Mouse (Mus musculus) liver, embryonic 12.5 days (tissue): ENCODE data around the gene Ccdc180. TPM values are rescaled to one million over a fixed set of nuclear protein-coding genes. Genes with fewer than 3 reads are reported as not detected.

Experiments used
- ATAC-seq: fragments of 200-750 bp; cut with Nextera tagmentation; 2 replicates; pipeline ENCODE4 v1.8.0; 2017; ENCODE audit warnings: moderate number of reproducible peaks, mild to moderate bottlenecking, moderate library complexity
- H3K27ac ChIP-seq: fragments of 300-500 bp; sonication (generic); 2 replicates; pipeline ENCODE4 v1.5.1; 2016; ENCODE audit warnings: mild to moderate bottlenecking
- H3K27me3 ChIP-seq: fragments of 300-500 bp; sonication (generic); replicated peaks from 2 replicates; pipeline ENCODE4 v1.6.1; 2016; ENCODE audit warnings: mild to moderate bottlenecking, moderate library complexity
- H3K36me3 ChIP-seq: fragments of 300-500 bp; sonication (generic); 2 replicates; pipeline ENCODE4 v1.6.1; 2016; ENCODE audit warnings: mild to moderate bottlenecking, moderate library complexity
- H3K4me1 ChIP-seq: fragments of 300-500 bp; sonication (generic); 2 replicates; pipeline ENCODE4 v1.6.1; 2016
- H3K4me2 ChIP-seq: fragments of 300-500 bp; sonication (generic); 2 replicates; pipeline ENCODE4 v1.6.1; 2016; ENCODE audit warnings: mild to moderate bottlenecking, moderate library complexity
- H3K4me3 ChIP-seq: fragments of 300-500 bp; sonication (generic); 2 replicates; pipeline ENCODE4 v1.5.1; 2016; ENCODE audit warnings: mild to moderate bottlenecking, moderate library complexity
- H3K9ac ChIP-seq: fragments of 300-500 bp; sonication (generic); 2 replicates; pipeline ENCODE4 v1.6.1; 2016; ENCODE audit warnings: mild to moderate bottlenecking, moderate library complexity
- H3K9me3 ChIP-seq: fragments of 300-500 bp; sonication (generic); replicated peaks from 2 replicates; pipeline ENCODE4 v1.6.1; 2016; ENCODE audit warnings: mild to moderate bottlenecking, moderate library complexity
- WGBS: fragments of 180-500 bp; shearing (Covaris S2); methylation state at CpG from one replicate; pipeline ENCODE4 v1.1.7; 2016; ENCODE audit not compliant: insufficient replicate concordance; 5-methylcytosine and 5-hydroxymethylcytosine counted together
- polyA plus RNA-seq: library from polyadenylated mRNA; unstranded; fragments of >200 nt; fragmentation: Nextera tagmentation; extraction: Ambion mirVana; gene quantifications from 2 replicates; pipeline ENCODE4 v1.2.1, GENCODE M21; 2016

The Ccdc180 gene
- polyA plus RNA-seq, 1 experiment from 2014 or later = 0.13 TPM

DNA sequence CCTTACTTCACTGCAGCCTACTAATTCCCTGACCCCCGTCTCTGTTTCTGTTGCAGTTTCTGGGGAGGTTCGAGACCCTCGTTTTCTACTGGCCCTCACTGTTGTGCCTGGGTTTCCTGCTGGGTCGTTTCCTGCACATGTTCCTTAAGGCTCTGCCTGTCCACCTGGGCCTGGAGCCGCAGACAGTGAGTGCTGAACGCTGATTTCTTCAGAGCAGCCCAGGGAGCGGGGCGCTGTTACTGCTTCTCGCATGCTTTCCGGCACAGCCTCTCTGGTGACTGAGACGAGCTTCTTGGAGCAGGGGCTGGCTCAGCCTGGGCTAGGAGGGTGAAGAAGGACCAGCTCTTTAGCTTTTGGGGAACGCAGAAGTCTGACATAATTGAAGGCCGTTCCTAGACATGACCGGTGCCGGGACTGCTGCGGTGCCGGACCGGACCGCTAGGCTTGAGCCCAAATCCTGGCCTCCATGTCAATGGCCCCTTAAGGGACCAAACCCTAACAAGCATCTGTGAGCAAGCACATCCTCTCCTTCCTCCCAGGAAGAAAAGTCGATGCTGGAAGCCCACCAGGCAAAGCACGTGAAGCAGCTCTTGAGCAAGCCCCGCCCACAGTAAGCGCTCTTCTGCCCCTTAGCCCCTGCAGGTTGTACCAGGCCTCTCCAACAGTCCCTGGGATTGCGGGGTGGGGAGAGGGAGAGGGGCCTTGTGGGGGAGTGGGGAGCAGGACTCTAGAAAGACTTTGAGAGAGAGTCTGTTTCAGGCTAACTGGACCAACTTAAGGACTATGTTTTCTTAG lies 20.9 kb upstream of the Ccdc180 start:
- 28% methylated on average over 24 of the region's 24 CpGs for WGBS
- Histone ChIP-seq H3K4me3 (no peak overlapping the region), H3K4me2 (no peak overlapping the region)

DNA sequence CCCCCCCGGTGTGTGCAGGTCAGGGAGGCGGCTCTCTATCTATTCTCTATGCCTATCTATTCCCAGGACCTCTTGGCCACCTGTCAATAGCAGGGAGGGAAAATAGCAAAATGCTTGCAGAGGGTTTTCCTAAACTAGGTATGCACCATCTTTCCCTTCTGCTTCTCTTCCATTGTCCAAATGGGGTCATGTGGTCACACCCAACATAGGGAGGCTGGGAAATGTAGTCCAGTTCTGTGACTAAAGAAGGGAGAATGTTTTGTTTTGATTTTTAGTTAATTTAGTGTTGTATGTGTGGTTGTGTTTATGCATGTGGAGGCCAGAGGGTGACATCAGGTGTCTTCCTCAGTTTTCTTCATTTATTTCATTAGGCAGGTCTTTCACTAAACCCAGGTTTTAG lies 18.0 kb upstream of the Ccdc180 start:
- Histone ChIP-seq H3K27me3 (0 out of 2 replicates have a peak, but pooled peaks cover 10% of the 10 kb centered on the region), H3K9ac (no peak overlapping the region), H3K36me3 (peaks cover 11% of the 10 kb centered on the region; the same call in 1 of the 2 replicates), H3K4me3 (no peak overlapping the region), H3K27ac (no peak overlapping the region), H3K4me2 (no peak overlapping the region), H3K9me3 (peaks cover 7% of the 10 kb centered on the region; the same call in 1 of the 2 replicates), H3K4me1 (no peaks in the 10 kb centered on the region)
- ATAC-seq = no peak
- WGBS = 67% methylated on average over 2 of the region's 2 CpGs

More for the DNA sequence above, 20.9 kb upstream of the Ccdc180 start:
- Histone ChIP-seq H3K9me3 (no peaks in the 10 kb centered on the region), H3K9ac (no peak overlapping the region), H3K27ac (no peak overlapping the region), H3K4me1 (no peaks in the 10 kb centered on the region), H3K36me3 (no peaks in the 10 kb centered on the region), H3K27me3 (0 out of 2 replicates have a peak, but pooled peaks cover 10% of the 10 kb centered on the region)
- no peak for ATAC-seq

DNA sequence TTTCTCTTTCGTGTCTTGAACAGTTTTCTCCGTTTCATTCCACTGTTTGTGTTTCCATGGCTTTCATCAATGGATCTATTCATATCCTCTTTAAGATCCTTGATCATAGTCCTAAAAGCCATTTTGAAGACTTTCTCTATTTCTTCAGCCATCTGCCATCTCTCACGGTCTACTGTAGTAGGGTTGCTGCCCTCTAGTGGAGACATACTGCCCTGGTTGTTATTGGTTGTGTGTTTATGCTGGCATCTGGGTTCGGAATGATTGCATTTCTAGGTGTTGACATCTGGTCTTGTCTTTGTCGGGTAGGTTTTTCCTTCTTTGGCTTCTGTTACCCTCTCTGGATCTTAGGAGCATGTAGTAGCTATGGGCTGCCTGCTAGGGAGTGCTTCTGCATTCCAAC lies 11.2 kb upstream of the Ccdc180 start:
- H3K4me1 ChIP-seq = 0 out of 2 replicates have a peak, but pooled peaks cover 5% of the 10 kb centered on the region
- 39% methylated on average over 5 of the region's 5 CpGs for WGBS
- H3K27me3 ChIP-seq = no peaks in the 10 kb centered on the region
- H3K27ac ChIP-seq = no peak overlapping the region
- peaks cover 7% of the 10 kb centered on the region; the same call in 1 of the 2 replicates for H3K9me3 ChIP-seq
- H3K4me2 ChIP-seq = no peak overlapping the region
- no peak overlapping the region for H3K4me3 ChIP-seq
- ATAC-seq = no peak
- no peak overlapping the region for H3K9ac ChIP-seq
- peaks cover 11% of the 10 kb centered on the region; the same call in 1 of the 2 replicates for H3K36me3 ChIP-seq

DNA sequence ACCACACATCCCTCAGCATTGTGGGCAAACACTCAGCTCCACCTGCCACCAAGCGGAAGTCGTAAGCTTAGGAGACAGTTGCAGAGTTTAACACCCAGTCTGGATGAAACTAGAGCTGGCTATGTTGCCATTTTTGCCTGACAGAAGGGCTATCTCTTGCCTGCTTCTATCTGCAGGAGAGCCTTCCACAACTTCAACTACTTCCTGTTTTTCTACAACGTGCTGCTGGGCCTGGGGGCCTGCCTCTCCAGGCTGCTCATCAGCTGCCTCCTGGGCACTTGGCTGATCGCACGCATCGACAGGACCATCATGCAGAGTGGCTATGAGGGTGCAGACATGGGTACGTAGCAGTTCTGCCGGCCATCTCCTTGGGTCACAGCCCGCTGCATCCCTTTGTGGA lies 7.6 kb upstream of the Ccdc180 start:
- 51% methylated on average over 9 of the region's 9 CpGs for WGBS
- H3K36me3 ChIP-seq = no peaks in the 10 kb centered on the region
- H3K4me2 ChIP-seq = no peak overlapping the region
- no peaks in the 10 kb centered on the region for H3K27me3 ChIP-seq
- no peaks in the 10 kb centered on the region for H3K9me3 ChIP-seq
- H3K4me1 ChIP-seq = 0 out of 2 replicates have a peak, but pooled peaks cover 5% of the 10 kb centered on the region
- H3K9ac ChIP-seq = no peak overlapping the region
- H3K4me3 ChIP-seq = no peak overlapping the region
- ATAC-seq = no peak
- no peak overlapping the region for H3K27ac ChIP-seq

DNA sequence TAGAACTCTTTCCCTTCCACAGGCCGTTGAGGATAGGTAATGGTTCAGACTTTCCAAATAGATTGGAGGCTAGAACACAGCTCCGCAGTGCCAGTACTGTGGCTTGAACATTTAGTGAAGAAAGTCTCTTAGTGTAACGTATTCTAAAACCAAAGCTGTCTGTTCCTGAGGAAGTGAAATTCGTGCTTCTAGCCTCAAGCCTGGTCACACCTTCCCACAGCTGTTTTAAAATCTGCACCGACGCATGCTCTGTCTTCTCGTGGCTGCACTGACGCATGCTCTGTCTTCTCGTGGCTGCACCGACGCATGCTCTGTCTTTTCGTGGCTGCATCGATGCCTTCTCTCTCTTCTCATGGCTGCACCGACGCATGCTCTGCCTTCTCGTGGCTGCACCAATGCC lies 6.9 kb upstream of the Ccdc180 start:
- Histone ChIP-seq H3K9ac (no peak overlapping the region), H3K27me3 (no peaks in the 10 kb centered on the region), H3K36me3 (no peaks in the 10 kb centered on the region), H3K4me2 (no peak overlapping the region), H3K4me3 (no peak overlapping the region), H3K27ac (no peak overlapping the region), H3K4me1 (0 out of 2 replicates have a peak, but pooled peaks cover 5% of the 10 kb centered on the region), H3K9me3 (no peaks in the 10 kb centered on the region)
- ATAC-seq = no peak
- WGBS = 78% methylated on average over 16 of the region's 16 CpGs

DNA sequence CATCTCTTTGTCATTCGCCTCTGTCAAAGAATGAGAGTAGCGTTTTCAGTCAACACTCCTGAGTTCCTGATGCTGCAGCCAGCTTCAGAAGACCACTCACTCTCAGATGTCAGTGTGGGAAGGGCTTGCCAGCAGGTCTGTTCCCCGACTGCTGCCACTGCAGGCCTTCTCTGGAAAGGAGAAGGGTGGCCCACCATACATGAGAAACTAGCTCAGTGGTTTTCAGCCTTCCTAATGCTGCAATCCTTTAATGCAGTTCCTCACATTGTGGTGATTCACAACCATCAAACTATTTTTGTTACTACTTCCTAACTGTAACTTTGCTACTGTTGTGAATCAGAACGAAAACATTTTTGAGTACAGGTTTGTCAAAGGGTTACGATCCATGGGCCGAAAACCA lies 616 bp upstream of the Ccdc180 start:
- 65% methylated on average over 6 of the region's 6 CpGs for WGBS
- no peak overlapping the region for H3K9ac ChIP-seq
- no peaks in the 10 kb centered on the region for H3K36me3 ChIP-seq
- H3K9me3 ChIP-seq = no peaks in the 10 kb centered on the region
- no peak for ATAC-seq
- no peak overlapping the region for H3K27ac ChIP-seq
- peaks cover 6% of the 10 kb centered on the region; the same call in 1 of the 2 replicates for H3K27me3 ChIP-seq
- H3K4me2 ChIP-seq = no peak overlapping the region
- no peak overlapping the region for H3K4me3 ChIP-seq
- 0 out of 2 replicates have a peak, but pooled peaks cover 7% of the 10 kb centered on the region for H3K4me1 ChIP-seq

DNA sequence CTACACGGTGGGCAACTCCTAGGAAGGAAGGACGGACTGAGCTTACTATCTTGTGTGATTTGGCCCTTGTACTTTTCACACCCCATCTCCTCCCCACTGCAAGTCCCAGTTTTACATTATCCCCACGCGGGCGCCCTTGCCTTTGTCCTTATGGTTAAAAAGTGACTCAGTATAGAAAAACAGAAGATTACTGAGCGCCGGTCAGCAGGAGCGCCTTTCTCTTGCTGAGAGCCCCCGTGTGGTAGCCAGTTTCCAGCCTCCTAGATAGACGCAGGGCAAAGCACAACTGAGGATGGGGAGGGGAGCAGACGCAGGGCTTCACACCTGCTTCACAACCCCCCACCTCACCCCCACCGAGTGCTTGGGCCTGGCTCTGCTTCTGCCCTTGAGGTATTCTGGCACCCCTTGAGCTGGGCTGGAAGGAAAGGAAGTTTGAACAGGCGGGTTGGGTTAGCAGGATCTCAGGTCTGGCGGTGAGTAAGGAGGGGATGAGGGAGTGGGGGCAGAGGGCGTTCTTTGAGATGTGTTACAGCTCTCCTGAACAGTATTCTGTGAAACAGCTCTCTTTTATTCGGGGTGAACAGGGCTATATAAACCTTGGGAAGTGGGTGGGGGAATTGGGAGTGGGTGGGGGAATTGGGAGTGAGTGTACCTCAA lies 6.5 kb downstream of the Ccdc180 start:
- no peaks in the 10 kb centered on the region for H3K9me3 ChIP-seq
- H3K27ac ChIP-seq = no peak overlapping the region
- 13% methylated on average over 16 of the region's 16 CpGs for WGBS
- ATAC-seq = no peak
- no peak overlapping the region for H3K4me3 ChIP-seq
- peaks cover 50% of the 10 kb centered on the region for H3K27me3 ChIP-seq
- H3K36me3 ChIP-seq = no peaks in the 10 kb centered on the region
- H3K4me2 ChIP-seq = no peak overlapping the region
- H3K4me1 ChIP-seq = no peaks in the 10 kb centered on the region
- no peak overlapping the region for H3K9ac ChIP-seq

DNA sequence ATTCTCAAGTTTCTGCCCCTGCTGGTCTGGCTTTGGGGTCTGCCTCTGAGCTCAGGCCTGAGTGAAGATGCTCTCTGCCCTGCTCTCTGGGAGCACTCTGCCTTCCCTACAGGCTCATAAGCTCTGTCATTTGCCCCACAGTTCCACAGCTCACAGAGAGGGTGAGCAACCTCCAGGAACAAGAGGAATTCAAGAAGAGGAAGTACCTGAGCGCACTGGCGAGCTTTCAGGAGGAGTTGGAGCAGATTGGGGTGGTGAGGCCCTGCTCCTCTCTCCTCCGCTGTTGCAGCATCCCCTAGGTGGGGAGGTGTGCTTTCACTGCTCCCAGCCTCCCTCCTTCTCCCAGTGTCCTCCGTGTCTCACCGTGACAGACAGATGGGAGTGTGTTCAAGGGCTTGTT lies 8.3 kb downstream of the Ccdc180 start:
- Histone ChIP-seq H3K9ac (no peak overlapping the region), H3K4me2 (no peak overlapping the region), H3K9me3 (no peaks in the 10 kb centered on the region), H3K4me1 (no peaks in the 10 kb centered on the region), H3K36me3 (no peaks in the 10 kb centered on the region), H3K27ac (no peak overlapping the region), H3K27me3 (peaks cover 55% of the 10 kb centered on the region), H3K4me3 (no peak overlapping the region)
- WGBS = 27% methylated on average over 5 of the region's 5 CpGs
- no peak for ATAC-seq

DNA sequence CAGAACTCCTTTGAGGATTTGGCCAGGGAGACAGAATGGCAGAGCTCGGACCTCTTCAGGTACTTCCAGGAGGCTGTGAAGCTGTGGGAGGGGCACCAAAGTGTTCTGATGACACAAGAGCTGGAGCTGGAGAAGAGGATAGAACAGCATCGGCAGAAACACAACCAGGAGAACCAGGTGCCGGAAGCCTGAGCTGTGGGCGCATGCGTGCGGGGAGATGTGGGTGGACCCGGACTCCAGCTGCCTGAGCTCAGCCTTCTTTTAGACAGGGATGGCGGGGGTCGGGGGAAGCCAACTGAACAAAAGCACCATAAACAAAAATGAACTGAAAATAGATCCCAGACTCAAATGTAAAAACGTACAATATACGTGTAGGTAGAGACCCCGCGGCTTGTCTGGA lies 19.2 kb downstream of the Ccdc180 start:
- no peak overlapping the region for H3K4me2 ChIP-seq
- no peaks in the 10 kb centered on the region; the same call in 1 of the 2 replicates for H3K27me3 ChIP-seq
- H3K9me3 ChIP-seq = no peaks in the 10 kb centered on the region
- H3K4me3 ChIP-seq = no peak overlapping the region
- no peaks in the 10 kb centered on the region for H3K36me3 ChIP-seq
- H3K9ac ChIP-seq = no peak overlapping the region
- WGBS = 76% methylated on average over 13 of the region's 13 CpGs
- H3K27ac ChIP-seq = no peak overlapping the region
- ATAC-seq = no peak
- H3K4me1 ChIP-seq = no peaks in the 10 kb centered on the region

DNA sequence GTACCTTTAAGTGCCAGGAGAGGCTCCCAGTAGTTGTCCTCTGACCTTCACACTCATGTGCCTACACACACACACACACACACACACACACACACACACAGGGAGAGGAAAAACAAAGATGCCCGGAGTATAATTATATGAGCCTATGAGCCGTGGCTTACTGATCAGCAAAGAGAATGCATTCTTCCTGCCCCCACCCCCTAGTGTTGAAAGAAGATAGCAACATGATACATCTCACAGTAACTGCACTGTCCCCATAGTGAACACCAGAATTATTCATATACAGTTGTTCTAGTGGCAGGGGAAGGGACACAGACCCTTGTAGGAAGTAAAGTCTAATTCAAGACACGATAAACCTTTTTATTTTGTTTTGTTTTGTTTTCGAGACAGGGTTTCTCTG lies 19.8 kb downstream of the Ccdc180 start:
- no peaks in the 10 kb centered on the region; the same call in 1 of the 2 replicates for H3K27me3 ChIP-seq
- ATAC-seq = no peak
- H3K27ac ChIP-seq = no peak overlapping the region
- H3K4me3 ChIP-seq = no peak overlapping the region
- no peaks in the 10 kb centered on the region for H3K36me3 ChIP-seq
- no peaks in the 10 kb centered on the region for H3K9me3 ChIP-seq
- no peak overlapping the region for H3K9ac ChIP-seq
- 62% methylated on average over 4 of the region's 4 CpGs for WGBS
- H3K4me2 ChIP-seq = no peak overlapping the region
- H3K4me1 ChIP-seq = no peaks in the 10 kb centered on the region

DNA sequence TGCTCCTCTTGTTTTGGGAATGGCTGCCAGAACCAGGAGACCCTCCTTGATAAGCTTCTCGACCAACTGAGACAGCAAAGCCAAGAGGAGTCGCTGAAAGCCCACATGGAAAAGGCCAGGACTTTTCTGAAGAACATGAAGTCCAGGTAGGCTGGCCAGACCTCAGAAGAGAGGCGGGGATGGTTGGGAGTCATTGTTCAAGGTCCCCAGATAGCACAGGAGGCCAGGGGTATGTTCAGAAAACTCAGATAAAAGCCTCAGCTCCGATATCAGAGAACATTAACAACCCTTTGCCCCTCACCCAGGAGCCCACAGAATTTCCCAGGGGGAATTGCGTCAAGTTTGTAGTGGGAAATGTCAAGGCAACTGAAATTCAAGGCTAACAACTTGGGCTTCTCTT lies 21.2 kb downstream of the Ccdc180 start:
- 55% methylated on average over 5 of the region's 5 CpGs for WGBS
- no peak overlapping the region for H3K9ac ChIP-seq
- no peak overlapping the region for H3K4me3 ChIP-seq
- no peak for ATAC-seq
- H3K9me3 ChIP-seq = no peaks in the 10 kb centered on the region
- no peaks in the 10 kb centered on the region for H3K4me1 ChIP-seq
- no peaks in the 10 kb centered on the region for H3K36me3 ChIP-seq
- no peak overlapping the region for H3K27ac ChIP-seq
- no peaks in the 10 kb centered on the region for H3K27me3 ChIP-seq
- H3K4me2 ChIP-seq = no peak overlapping the region

DNA sequence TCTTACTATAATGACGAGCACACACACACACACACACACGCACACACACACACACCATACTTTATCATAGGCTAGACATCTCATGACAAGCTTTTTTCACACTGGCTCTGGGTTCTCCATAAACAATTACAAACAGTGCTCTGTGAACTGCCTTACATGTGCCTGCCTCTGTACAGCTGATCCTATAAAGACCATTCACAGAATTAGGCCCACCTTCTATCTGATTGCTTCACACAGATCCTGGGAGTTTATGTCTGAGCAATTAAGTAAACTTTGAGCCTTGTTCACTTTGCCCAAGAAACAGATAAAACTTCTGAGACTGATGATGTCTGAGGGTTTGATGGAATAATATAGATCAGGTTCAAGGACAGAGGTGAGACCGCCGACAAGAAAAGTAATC lies 21.8 kb downstream of the Ccdc180 start:
- Histone ChIP-seq H3K9me3 (no peaks in the 10 kb centered on the region), H3K27me3 (no peaks in the 10 kb centered on the region)
- 71% methylated on average over 4 of the region's 4 CpGs for WGBS

More for the DNA sequence above, 21.8 kb downstream of the Ccdc180 start:
- no peaks in the 10 kb centered on the region for H3K36me3 ChIP-seq
- no peak overlapping the region for H3K9ac ChIP-seq
- no peak overlapping the region for H3K27ac ChIP-seq
- H3K4me1 ChIP-seq = no peaks in the 10 kb centered on the region
- no peak for ATAC-seq
- no peak overlapping the region for H3K4me3 ChIP-seq
- no peak overlapping the region for H3K4me2 ChIP-seq
